Mouse (Mus musculus) kidney, adult 2 months (tissue): ENCODE results near the gene Jph2.

ENCODE experiments used
- CTCF ChIP-seq: fragments of 200-500 bp; conservative IDR thresholded peaks from 2 replicates; pipeline ENCODE4 v1.5.1; 2011; ENCODE audit warnings: low read depth, mild to moderate bottlenecking, control low read depth, low read length, moderate library complexity, mixed read lengths; ENCODE audit not compliant: insufficient read depth, insufficient read length
- POLR2A ChIP-seq: fragments of 200-500 bp; IDR thresholded peaks from one replicate; pipeline ENCODE4 v1.6.1; 2011; ENCODE audit warnings: low read depth, low read length, control low read depth

DNA sequence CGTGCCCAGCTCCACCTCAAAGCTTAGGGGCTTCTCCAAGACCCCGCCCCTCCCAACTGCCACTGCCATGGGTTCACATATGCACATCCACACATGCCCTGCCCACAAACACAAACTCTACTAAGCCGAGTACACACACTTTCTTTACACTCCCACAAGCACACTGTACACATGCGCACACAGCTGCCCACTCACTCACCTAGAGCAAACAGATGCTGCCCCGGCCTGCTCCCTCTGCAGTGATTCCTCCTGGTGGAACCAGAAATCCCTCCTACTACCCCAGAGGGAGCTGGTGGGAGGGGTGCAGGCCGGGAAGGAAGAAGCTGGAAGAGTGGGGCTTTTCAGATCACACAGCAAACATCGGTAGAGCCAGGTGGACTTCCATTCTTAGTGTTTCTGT, 46.2 kb upstream of the Jph2 start:
- no peak for TF ChIP-seq CTCF
- TF ChIP-seq POLR2A, result no peak
